Mouse (Mus musculus): ENCODE data around the gene Lypd6.

Lypd6 gene

DNA sequence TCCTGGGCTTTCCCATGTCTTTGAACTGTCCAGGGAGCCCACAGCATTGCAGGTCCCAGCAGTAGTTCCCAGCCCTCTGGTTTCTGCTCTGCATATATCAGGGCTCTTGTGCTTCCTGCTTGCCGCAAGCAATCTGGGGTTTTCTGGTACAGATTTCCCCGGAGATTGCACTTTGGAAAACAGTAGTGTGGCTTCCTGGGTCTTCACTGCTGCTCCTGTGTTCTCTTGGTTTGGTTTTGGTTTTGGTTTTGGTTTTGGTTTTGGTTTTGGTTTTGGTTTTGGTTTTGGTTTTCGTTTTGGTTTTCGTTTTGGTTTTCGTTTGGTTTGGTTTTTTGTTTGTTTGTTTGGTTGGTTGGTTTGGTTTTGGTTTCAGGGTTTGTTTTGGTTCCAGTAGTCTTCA is 99.9 kb downstream of the Lypd6 start:
- DNase-seq (ENCODE audit: low read depth, low spot score) = no peak

DNA sequence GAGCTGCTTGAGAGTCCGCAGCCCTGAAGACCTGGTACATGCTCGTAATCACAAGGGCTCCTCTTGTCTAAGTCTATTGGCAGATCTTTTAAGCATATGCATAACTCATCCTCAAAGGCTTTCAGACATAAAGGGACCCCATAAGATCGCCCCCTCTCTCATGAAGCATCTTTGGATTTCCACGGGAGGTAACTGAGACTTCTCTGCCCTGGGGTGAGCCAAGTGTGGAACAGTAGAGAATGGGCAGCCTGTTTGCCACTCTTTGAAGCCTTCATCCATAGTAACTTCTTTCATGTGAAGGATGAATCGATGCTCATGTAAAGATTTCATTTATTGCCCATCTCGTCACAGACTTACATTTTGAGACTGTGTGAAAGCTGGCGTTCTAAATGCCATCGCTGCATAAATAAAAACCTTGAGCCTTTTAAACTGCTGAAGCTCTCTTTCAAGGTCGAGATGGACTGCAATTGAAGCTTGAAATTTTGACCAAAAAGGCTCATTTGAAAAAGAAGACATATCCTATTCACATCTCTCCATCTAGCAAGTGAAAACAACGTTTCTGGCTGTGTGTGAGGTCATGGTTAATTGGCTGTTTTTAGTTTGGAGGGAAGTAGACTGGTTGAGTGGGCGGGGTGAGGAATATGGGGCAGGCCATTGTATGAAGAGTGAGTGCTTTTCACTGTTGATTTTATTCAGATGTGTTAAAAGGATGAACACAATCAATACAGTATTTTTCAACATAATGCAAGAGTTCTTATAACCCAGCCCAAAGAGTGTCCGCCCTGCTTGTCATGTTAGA is 107.7 kb downstream of the Lypd6 start:
- no peak for DNase-seq (ENCODE audit: low read depth, low spot score)

DNA sequence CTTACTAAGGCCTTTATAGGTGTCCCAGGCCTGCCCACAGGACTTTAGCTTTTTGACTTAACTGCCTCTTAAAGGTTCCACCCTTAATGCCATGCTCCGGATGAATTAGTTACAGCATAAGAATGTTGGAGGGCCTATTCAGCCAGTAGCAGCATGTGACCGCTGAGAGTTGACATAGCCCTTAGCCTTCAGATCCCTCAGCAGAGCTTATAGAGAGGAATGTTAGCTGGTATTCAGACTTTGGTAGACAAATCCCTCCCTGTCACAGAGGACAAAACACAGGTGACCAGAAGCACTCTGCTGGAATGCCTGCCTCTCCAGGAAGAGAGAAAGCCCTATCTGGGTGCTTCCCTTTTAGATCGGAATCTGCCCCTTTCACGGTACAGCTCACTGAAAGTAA is 109.5 kb downstream of the Lypd6 start:
- DNase-seq (ENCODE audit: low read depth, low spot score) = no peak

DNA sequence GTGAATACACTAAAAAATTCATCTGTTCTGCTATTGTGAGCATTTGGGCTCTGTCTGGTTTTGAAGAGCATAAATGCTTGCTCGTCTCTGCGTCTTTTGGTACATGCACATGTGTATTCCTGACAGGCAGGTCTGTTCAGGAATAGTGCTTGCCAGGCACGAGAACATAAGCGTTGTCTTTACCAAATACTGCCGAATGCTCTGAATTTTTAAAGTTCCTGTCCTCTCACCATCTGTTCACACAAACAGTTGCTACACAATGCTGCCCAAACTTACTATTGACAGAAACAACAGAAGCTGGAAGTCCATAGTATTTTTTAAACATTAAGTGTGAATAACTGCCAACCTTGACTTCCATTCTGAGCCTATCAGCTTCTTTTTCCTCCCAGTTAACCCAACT is 112.9 kb downstream of the Lypd6 start:
- DNase-seq (ENCODE audit: low read depth, low spot score) = no peak

DNA sequence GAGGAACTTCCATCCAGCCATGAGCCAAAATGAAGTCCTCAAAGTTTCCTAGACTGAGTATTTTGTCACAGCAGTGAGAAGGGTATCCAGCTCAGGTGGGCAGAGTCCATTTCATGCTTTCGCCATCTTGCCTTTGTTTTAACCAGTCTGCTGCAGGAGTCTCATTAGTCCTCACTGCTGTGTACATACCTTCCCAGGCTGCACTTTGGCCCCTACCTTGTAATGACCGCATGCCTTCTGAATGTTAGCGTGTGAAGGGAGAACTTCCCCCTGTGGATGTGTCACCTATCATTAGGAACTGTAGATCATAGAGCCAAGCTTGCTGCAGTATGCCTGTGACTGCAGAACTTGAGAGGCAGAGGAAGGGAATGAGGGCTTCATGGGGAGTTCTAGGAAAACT is 114.2 kb downstream of the Lypd6 start:
- no peak for DNase-seq (ENCODE audit: low read depth, low spot score)

DNA sequence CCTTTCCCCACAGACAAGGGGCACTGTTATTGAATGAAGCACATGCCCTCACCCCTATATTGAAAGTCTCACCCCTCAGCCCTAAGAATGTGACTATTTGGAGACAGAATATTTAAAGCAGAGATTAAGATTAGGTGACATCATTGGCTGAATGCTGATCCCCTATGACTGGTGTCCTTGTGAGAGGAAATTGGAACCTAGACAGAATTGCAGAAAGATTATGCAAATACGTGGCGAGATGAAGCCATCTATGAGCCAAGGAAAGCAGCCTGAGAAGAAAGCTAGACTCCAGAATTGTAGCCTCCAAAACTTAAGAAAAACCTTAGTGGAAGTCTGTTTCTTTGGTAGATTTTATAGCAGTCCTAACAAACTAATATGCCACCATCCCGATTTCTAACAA is 115.1 kb downstream of the Lypd6 start:
- no peak for DNase-seq (ENCODE audit: low read depth, low spot score)

DNA sequence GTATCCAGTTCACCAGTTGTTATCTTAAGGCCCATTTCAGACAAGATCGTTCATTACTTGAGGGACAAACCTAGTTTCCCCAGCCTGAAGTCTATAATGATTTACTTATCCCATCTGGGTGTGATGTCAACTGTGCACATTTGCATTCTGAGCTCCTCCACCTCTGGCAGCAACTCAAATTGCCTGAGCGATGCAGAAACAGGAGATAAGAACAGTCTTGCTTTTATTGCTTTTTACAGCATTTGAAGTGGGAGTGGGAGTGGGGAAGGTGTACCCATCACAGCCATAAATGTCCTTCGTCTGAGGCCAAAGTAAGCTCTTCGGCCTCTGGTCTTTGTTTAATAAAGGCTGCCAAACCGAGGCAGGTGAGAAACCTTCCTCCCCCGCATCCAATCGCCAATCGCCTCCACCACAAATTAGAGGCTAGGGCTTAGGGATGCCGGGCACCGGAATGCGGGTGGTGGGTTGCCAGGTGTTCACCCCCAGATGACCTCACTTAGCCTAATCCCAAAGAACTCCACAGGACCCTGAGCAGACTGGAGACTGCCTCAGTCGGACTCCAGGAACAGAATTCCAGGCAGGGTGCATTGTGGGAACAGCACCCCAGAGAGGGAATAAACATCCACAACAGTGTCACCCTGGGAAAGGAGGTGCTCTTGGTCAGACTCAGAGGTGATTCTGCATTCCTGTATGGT is 120.6 kb downstream of the Lypd6 start:
- DNase-seq (ENCODE audit: low read depth, low spot score) = no peak

DNA sequence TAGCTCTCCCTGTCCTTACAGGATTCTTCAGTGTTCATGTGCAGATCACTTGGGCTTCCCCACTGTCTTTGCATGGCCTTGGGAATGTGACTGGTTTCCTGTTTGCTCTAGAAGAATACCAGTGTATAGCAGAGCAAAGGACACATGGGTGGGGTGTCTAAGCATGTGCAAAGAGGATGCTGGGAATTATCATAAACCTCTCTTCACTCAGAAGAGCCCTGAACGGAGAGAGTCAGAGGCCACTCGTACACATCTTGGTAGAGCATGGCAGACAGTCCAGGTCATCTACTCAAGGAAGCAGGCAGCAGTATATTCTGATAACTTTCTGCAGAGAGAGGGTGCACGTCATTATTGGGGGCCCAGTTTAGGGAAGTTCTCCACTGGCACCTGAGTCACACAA is 122.6 kb downstream of the Lypd6 start:
- no peak for DNase-seq (ENCODE audit: low read depth, low spot score)

DNA sequence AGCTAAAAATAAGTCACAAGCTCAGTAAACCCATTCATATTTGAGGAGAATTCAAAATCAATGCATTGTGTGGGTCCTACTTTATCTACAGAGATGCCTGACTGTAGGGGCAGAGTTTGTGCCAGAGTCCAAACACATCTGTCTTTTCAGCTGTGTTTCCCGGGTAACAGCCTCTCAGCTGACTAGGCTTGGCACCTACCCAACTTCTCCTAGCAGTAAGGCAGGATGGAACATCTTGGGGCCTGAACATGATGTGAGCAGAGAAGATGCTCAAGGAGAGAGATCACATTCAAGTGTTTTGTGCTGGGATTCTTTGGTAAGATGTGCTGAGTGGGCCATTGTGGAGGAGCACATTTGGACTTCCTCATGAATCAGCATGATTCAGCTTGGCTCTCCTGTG is 130.5 kb downstream of the Lypd6 start:
- DNase-seq (ENCODE audit: low read depth, low spot score) = no peak

DNA sequence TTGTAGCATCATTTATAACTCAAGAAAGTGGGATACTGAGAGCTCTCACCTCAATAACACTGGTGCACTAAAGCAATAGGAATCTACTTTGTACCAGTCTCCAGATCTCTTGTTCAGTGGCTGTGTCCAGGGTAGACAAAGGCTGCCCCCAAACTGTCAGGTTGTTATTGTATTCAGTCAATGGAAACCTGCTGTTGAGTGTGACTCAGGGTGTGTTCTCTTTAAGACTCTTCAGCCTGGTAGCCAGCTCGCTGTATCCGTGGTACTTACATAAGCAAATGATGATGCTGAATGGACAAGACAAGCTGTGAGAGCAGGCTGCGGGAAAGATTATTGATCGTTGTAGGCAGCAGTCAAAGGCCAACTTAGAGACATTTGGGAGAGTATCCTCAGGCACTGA is 131.6 kb downstream of the Lypd6 start:
- DNase-seq (ENCODE audit: low read depth, low spot score) = no peak

DNA sequence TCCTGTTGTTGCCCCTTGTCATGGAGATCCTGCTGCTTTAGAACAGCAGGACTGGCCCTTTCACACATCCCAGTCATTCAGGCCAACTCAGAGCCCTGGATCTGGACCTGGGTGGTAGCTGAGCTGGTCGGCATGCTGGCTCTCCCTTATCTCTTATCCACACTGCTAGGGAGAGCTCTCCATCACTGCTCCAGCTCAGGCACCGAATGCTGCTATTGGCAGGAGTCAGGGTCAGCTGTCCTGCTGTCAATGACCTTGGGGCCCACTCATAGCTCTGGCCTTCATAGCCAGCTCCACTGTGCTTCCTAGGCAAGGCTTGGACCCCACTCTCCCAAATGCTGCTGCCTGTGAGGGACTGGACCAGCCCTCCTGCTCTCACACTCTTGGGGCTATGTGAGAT is 134.3 kb downstream of the Lypd6 start:
- no peak for DNase-seq (ENCODE audit: low read depth, low spot score)

DNA sequence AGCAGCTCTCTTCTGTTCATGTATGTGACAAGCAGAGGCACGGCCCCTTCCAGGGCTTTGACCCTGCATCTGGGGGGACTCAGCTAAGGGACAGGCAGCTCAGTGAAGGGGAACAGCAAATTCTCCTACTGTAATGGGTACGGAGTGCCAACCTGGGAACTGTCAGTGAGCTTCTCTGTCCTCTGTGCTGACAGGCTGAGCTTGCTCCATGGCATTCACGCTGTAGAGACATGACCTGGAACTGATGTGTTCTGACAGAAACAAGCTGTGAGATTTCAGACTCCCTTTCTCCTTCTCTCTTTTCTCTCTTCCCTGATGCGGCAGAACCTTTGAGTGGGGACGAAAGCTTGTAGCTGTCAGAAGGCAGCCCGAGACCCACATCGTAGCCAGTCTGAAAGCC is 154.3 kb downstream of the Lypd6 start:
- DNase-seq (ENCODE audit: low read depth, low spot score) = no peak

DNA sequence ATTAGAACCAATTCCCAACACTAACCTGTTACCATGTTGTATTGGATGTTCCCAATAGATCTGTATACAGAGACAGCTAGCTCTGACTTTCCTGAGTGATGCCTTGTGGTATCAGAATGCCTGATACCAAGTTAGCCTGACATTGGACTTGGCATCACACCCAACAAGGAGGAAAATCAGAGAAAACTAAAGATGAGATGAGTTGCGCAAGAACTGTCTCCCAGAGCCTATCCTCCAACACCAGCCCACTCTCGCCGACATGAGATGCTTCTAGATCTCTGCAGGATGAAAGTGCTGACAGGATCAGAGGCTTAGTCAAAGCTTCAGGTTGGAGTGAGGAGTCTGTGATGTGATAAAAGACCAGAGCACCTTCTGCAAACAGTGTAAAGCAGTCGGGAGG is 158.8 kb downstream of the Lypd6 start:
- DNase-seq (ENCODE audit: low read depth, low spot score) = no peak

DNA sequence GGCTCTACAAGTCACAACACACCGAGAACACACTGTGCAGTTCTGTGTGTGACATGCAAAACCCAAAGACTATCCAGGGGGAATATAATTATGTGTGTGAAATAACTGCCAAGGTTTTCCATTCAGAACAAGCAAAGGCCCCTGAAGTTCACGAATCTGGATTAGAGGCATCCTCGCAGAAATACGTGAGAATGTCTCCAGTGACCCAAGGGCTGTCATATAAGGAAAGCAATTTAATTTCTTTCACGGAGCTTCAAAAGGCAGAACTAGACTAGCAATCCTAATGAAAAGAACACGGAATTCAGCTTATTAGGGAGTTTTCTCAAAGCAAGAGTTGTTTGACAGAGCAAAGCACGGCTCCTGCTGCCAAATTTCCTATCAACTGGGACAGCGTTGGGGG is 167.3 kb downstream of the Lypd6 start:
- no peak for DNase-seq (ENCODE audit: low read depth, low spot score)

All from CD4-positive, CD25-positive, alpha-beta regulatory T cell, adult 2 months (primary cell).